Mouse (Mus musculus): ENCODE data around the gene Ptgfrn. TPM values are rescaled to one million over a fixed set of nuclear protein-coding genes. Genes with fewer than 3 reads are reported as not detected.

Ptgfrn gene
- total RNA-seq, 2 experiments from 2014 or later = 33.3 to 37.5 TPM

DNA sequence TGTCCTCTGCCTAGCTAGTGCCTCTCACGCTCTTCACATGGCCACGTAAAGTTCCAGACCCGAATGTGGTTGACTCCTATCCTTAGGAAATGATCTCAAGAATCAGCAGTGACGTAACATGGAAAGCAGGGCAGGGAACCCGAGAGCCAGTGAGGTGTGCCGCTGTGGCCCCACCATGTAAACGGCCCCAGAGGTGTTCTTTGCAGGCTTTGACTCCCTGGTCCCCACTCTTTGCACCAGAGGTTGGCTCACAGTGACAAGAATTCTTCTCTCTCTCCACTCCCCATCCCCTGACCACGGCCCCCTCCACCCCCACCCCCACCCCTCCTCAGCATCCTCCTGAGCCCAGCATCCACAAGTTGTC, 7.3 kb upstream of the Ptgfrn start:
- no peak for DNase-seq (ENCODE audit: low spot score in 2 of 2)

DNA sequence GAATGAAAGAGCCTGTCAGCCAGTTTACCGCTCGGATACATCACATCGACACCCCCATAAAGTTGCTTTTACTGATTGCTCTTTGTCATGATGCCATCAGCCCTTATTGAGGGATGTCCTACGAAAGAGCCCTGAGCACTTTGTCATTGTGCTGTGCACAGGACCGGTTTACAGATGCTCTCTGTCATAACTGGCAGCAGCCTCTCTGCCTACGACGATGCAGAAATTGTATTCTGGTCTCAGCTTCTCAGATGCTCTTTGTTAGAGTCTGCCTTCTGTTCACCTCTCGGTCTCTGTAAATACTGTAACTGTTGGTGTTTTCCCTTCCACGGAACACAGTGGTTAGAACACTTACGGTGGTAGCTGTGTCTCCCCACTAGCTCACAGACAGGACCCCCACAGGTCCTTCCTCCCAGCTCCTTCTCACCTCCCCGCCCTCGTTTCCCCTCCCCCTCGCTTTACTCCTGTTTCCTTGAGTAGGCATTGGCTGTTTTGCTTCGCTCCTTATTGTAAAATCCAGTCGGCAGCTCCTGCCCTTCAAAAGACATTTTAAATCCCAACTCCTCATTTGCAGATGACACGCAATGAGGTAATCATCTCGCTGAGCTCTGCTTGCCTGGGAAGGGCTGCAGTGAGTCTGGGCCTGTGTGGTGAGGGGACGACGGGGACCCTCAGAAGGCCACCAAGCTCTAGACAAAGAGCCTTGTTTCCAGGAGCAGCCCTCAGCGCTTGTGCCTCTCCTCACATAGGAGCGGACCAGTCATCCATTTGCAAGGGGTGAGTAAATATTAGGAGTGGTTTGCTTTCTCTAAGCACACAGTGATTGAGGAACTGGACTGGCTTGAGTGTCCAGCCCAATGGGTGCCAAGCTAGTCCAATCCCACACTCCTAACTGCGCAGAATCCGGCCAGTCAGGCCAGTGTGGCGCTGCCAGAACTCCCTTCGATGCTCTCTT, 6.6 kb upstream of the Ptgfrn start:
- DNase-seq (ENCODE audit: low spot score in 2 of 2) = no peak

DNA sequence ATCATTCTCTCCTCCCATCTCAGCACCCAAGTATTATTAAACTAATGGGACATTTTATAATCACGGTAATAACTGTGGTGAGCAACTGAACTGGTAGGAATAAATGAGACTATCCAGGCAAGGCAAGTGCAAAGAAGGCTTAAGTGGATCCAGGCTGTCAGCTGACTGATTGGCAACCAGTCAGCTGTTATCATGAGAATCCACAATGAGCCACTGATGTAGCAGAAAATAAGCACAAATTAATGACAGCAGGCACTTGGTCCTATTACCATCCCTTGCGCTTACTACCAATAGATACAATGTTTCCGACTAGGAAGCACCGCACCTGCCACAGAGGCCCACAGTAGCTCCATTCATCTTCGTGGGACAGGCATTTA, 2.4 kb upstream of the Ptgfrn start:
- DNase-seq (ENCODE audit: low spot score in 2 of 2) = no peak

DNA sequence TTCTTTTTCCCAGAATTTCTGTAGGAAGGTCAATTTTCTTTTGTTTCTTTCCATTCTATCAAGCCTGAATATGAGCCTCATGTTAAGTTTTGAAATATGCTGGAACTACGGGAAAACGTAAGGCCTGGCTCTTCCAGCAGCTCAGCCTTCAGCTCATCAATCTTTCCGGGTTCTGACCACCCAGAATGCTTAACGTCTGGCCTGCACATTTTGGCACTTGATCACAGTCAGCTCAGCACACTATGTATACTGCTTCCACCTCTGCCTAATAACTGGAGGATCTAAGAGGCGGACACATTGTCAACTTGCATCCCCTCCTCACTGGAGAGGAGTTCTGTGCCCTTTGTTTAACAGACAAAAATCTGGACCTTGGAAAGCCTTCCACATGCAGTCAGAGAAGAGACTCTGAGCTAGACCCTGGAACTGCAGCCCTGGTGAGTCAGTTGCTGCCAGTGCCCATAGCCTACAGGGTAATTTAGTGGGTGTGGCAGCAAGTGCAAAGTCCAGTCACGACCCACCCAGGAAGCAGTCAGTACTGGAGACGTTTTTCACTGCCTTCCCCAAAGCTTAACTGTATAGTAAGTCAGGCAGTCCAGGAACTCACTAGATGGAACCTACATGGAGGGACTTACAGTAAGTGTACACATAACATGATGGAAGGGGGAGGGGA, 1.9 kb upstream of the Ptgfrn start:
- DNase-seq (ENCODE audit: low spot score in 2 of 2) = no peak

DNA sequence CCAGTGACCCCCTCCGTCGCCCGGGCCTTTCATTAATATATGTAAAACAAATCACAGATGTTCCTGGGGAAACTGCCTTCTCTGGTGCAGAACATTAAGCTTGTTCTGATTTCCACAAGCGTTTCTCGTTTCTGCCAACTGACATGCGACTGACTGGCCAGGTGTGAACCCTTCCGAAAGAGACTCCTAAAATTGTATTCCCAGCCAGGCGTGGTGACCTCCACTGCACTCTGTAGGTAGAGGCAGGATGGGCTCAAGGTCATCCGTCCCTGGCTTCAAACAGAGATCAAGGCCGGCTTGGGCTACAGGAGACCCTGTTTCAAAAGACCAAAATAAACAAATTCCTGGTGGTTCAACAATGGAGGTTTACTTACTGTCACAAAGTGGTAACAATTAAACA, 1.2 kb upstream of the Ptgfrn start:
- DNase-seq (ENCODE audit: low spot score in 2 of 2) = no peak

DNA sequence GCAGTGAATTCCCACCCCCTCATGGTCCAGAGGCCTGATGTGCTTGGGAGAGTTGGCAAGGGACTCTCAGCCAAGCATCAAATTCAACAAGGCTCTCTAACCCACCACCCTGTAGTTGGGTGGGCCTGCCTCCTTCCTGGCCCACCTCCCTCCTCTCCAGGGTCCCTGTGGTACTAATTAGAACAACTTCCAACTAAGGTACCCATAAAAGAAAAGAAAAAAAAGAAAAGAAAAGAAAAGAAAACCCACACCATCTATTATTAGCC, 693 bp upstream of the Ptgfrn start:
- DNase-seq (ENCODE audit: low spot score in 2 of 2) = no peak

DNA sequence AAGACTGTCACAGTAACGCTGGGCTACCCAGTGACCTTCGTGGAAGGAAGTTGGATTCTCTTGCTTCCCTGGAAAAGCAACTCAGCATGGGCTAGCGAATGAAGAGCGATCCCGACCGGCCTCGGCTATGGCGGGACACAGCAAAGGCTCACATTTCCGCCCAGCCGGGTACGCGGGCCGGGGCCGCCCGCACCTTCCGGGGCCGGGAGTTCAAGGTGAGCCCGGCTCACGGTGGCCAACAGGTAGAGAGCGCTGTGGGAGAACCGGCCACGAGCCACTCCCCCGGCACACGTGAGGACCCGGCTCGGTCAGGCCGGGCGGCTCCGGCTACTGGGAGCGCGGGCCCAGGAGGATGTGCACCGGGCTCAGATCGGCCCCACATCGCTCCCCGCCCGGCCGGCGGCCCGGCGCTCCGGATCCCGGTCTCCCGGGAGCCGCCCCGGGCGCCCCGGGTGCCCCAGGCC, 488 bp downstream of the Ptgfrn start:
- DNase-seq (ENCODE audit: low spot score in 2 of 2) = no peak

DNA sequence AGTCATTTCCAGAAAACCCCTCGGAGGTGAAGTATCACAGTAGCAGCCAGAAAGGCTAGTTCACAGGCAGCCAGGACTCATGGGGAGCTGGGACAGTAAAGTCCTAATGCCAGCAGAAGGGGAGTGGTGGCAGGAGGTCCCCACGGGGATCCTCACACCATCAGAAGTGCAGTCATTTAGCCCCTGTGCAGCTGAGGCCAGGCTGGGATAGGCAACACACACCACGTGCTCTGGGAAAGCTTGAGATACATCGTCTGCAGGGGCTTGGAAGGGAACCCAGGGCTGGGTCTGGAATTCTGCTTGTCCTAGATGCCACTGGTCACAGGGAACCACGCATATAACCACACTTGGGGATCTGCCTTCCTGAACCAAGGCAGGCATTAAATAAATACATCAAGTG, 1.2 kb downstream of the Ptgfrn start:
- no peak for DNase-seq (ENCODE audit: low spot score in 2 of 2)

DNA sequence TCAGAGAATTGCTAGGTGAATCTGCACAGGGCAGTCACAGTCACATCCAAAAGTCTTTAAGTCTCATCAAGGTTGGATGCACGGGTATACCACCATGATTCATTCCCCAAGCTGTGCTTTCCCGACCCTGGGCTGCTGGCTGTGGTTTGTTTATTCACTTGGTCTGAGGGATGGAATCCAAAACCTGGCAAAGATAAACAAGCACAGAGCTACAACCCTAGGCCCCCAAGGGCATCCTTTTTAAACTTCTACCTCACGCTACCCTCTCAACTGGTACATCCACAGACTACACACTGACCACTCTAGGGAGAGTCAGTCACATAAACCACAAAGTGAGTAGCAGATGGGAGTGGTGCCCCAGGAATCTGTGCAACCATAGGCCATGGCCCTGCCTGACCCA, 1.8 kb downstream of the Ptgfrn start:
- DNase-seq (ENCODE audit: low spot score in 2 of 2) = no peak

DNA sequence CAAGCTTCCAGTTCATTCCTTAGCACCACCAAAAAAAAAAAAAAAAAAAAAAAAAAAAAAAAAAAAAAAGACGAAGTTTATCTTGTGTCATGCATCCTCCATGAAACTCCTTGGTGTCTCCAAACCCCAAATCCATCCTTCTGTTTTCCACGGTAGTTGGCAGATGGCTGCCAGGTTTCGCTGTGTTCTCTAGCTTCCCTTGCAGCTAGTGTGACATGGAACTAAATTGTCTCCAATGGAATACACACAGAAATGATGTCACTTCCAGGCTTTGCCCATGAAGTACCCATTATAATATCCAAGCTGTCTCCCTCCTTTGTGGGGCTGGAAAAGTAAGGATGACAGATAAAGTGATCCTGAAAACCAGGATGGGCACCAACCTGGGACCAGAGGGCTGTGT, 3.8 kb downstream of the Ptgfrn start:
- no peak for DNase-seq (ENCODE audit: low spot score in 2 of 2)

DNA sequence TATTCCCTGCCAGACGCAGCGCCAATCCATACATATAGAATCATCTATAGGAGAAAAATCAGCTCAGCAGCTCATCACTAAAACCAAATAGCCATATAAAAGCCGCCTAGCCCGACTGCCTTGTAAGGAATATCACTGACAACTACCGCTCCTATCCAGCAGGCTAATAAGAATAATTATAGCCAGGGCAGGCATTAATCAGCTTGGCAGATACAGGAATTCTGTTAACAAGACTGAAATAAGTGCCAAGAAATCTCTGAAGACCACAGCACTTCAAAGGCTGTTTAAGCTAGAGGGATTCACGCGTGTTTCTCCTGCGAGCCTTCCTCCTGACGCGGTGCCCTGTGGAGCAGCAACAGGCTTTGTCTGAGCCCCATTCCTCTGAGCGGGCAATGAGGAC, 4.6 kb downstream of the Ptgfrn start:
- no peak for DNase-seq (ENCODE audit: low spot score in 2 of 2)

DNA sequence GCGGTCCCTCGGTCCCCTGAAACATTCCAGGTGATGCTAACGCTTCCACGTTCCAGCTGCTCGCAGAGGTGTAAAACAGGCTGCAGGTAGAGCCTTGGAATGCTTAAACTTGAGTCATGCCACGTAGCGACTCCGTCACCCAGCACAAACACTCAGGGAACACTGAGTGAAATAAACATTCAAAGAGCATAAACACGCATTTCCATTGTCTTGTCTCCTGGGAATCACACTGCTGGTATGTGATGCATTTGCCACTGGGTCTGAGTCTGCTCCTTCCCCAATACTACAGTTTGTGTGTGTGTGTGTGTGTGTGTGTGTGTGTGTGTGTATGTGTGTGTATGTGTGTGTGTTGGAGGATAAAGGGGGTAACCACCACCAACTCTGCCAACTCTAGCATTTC, 5.2 kb downstream of the Ptgfrn start:
- DNase-seq (ENCODE audit: low spot score in 2 of 2) = no peak

DNA sequence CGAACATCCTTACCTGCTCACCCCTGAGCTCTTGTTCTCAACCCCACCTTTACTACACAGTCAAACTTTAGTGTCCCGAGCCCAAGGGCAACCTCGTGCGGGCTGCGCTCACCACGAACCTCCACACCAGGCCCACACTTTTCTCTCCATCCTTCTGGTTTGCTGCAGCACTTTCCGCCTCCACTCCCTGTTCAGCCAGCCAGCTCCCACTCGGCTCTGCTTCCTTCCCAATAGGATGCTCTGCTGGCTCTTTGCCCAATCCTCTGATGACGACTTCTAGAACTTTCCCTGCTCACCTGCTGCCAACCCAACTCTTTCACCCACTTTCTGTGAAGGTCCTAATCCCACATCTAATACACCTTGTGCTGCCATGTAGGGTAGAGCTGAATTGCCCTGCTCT, 6.3 kb downstream of the Ptgfrn start:
- peak; percentile 65 to 75 for DNase-seq (ENCODE audit: low spot score in 2 of 2)

DNA sequence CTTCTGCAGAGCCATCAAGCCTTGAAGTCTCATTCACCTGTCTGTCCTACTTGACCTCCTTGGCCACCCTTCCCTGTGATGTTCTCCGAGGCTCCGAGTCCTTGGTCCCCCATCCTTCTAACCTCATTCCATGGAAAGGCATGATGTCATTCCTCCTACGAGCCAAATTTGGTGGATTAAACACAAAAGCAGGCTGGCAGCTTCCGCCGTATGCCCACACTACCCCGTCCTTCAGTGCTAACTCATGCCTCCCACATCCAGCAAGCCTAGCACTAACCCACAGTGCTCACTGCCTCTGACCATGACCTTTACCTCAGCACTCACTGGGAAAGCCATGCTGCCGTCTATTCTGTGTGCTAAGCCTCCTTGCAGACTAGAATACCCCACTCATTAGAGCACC, 8.0 kb downstream of the Ptgfrn start:
- peak; percentile 45 to 69 for DNase-seq (ENCODE audit: low spot score in 2 of 2)

DNA sequence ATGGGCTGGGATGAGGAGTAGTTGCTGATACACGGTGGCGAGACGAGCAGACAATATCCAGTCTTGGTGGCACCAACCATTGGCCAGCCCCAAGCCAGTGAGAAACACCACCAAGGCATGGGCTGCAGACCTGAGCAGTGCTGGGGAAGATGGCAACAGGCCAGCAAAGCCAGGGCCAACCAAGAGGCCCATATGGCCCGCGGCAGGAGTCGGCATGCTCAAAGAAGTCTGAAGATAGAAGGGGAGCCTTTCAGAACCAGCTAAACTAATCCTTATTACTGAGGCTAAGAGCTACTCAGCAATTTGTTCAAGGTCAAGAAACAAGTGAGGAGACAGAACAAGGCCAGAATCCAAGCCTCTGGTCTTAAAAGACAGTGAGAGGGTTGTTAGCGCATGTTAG, 8.9 kb downstream of the Ptgfrn start:
- no peak for DNase-seq (ENCODE audit: low spot score in 2 of 2)

DNA sequence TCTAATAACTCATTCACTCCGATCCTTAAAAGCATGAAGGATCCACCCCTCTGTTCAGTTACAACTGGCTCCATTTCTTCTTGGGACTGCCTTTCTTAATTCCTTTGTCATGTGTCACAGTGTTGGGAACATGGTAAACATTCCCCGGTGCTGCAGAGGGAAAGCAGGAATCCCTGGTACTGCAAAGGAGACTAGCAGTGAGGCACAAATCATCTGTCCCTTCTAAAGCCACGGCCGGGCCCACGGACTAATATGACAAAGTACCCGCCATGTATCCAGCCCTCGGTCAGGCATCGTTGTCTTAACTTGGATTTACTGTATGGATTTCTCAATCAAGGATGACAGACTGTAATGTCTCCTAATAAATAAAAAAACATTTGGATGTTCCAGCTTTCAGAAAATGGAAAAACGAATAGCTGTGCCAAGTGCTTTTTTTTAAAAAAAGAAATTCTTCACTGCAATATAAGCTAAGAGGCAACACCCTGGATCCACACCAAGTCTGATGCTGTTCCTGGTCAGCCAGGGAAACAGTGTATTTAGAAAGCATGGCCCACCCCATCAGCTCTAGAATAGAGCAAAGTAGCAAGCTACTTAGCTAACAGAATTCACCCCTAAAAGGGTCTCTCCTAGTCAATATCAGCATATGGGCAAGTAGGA, 10.2 kb downstream of the Ptgfrn start:
- no peak for DNase-seq (ENCODE audit: low spot score in 2 of 2)

DNA sequence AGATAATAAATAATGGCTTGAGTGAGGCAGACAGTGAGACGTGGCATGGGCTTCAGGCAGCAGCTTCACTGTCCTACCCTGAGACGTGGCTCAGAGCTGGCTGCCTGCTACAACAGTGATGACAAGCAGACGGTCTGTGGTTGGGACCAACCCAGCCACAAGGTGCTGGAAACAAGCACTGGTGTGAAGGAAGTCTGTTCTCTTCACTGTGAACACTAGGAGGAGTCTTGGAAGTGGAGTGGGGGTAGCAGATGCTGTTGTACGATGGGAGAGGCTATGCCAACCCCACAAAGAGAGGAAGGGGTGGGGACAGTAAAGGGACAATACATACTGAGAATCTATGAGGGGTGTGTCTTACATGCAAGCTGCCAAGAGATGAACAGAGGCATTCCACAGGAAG, 12.0 kb downstream of the Ptgfrn start:
- DNase-seq (ENCODE audit: low spot score in 2 of 2) = no peak

DNA sequence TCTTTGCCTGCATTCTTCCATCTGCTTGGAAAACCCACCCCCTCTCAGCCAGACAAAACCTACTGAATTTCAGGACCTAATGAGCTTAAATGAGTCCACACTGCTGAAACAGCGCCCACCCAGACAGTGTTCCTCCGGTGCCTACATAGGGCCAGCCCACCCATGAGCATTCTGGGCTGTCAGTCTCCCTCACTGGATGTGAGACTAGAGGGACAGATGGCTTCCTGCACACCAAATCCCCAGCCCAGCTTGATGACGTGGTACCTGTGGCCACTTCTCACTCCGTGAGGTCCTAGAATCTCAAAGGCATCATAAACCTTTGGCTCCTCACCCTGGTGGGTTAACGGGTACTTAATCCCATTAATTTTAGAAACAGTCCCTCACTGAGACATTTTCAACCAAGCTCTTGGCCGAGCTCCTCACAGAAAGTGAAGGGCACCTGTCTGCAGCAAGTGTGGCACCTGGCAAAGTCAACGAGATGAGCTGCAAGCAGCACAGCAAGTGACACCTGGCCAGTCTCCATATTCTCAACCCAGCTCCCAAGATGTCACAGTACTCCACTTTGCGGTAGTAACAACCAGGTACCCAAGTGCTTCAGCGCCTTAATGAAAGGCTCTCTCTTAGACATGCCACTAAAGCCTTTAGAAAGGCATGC, 12.8 kb downstream of the Ptgfrn start:
- DNase-seq (ENCODE audit: low spot score in 2 of 2) = no peak

DNA sequence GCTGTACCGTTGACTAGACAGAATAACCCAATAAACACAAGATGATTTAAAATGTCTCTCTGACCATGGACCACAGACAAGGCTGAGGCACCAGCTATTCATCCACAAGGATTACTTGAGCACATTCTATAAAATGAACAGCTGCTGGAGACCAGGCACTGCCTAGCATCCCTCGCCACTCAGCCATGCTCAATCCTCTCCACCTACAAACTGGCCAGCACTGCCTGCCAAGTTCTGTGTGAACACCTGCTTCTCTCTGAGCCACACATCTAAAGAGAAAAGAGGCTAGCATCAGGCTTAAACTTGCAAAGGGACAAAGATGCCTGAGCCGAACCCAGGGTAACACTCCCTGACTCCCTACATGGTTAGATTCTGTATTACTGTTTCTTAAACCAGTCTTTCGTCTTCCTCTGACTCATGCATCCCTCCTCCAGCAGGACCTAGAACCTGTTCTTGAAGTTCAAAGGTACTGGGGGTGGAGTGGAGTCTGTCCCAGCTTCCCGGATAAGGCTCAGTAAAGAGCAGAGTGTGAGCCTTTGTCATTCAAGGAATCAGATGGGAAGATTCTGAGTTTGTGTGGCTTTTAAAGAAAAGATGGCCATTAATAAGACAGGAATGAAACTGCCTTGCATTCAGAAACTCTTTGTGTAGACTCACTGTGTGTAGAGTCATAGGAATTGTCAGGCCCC, 14.2 kb downstream of the Ptgfrn start:
- DNase-seq (ENCODE audit: low spot score in 2 of 2) = peak; percentile 36 to 60

DNA sequence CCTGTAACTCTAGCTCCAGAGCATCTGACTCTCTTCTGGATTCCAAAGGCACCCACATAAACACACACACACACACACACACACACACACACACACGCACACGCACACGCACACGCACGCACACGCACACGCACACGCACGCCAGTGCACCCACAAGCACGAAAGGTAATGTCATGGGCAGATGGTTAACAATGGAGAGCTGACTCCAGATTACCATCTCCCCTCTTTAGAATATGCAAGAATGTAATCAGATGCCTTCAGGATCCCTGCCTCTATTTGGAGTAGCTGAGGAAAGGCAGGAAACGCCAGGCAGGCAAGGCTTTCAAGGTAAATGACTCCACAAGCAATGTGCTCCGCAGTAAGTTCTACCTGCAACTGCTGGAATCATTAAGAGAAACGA, 17.9 kb downstream of the Ptgfrn start:
- no peak for DNase-seq (ENCODE audit: low spot score in 2 of 2)

All from left cerebral cortex, adult 18-20 months (tissue).